Mouse (Mus musculus) left cerebral cortex, postnatal 10 days (tissue): ENCODE measurements around the gene Trmt112. TPM values are rescaled to one million over a fixed set of nuclear protein-coding genes. Genes with fewer than 3 reads are reported as not detected.
A peak's percentile ranks its signal among the peaks of the same experiment; 100 is the strongest.

Experiments used
- DNase-seq, 2 experiments: peaks; one replicate each; pipeline ENCODE4 v3.0.0; 2021 to 2022; ENCODE audit warnings: low spot score in 2 of 2, mixed read lengths in 1 of 2; ENCODE audit errors: extremely low spot score in 1 of 2
- intact Hi-C: fragments of 180-260 bp; cut with DNase I; formaldehyde crosslinking; loops from one replicate; pipeline ENCODE4 v1.15.1; 2025
- total RNA-seq, 2 experiments: library from RNA; stranded (reverse); gene quantifications; 2 replicates each; pipeline ENCODE4 v1.2.3; 2021

Trmt112 gene
- total RNA-seq, 2 experiments from 2014 or later = 42.5 to 49.6 TPM

GRCm38 (mm10) chr19:6940396-6941351, 31.2 kb downstream of the Trmt112 start:
- intact Hi-C loops = loop anchor here (5.0 kb wide), 1 partner anchor 37 kb away; the partner anchor contains the start of gene Plcb3
- DNase-seq = no peak

GRCm38 (mm10) chr19:6941372-6942248, 32.1 kb downstream of the Trmt112 start, which contains the start of gene Bad:
Bad (plus strand) TSS chr19:6941861.
- intact Hi-C loops = loop anchor here (5.0 kb wide), 1 partner anchor 36 kb away; the partner anchor contains the start of gene Plcb3
- peak; percentile 88 to 95 for DNase-seq

GRCm38 (mm10) chr19:6942249-6942691, 32.8 kb downstream of the Trmt112 start, which contains the start of gene Gpr137:
Gpr137 (minus strand) TSS chr19:6942480.
- intact Hi-C loops = loop anchor here (5.0 kb wide), 1 partner anchor 35 kb away; the partner anchor contains the start of gene Plcb3
- peak; percentile 92 to 97 for DNase-seq

- DNase-seq = no peak
- intact Hi-C loops = loop anchor here (5.0 kb wide), 1 partner anchor 35 kb away; the partner anchor contains the start of gene Plcb3
These were observed 33.3 kb downstream of the Trmt112 start for GRCm38 (mm10) chr19:6942764-6943163.

- intact Hi-C loops = loop anchor here (5.0 kb wide), 1 partner anchor 34 kb away; the partner anchor contains the start of gene Plcb3
- peak in 1 of 2 experiments; percentile 17 for DNase-seq
These were observed 34.2 kb downstream of the Trmt112 start for GRCm38 (mm10) chr19:6943709-6944108.

DNA sequence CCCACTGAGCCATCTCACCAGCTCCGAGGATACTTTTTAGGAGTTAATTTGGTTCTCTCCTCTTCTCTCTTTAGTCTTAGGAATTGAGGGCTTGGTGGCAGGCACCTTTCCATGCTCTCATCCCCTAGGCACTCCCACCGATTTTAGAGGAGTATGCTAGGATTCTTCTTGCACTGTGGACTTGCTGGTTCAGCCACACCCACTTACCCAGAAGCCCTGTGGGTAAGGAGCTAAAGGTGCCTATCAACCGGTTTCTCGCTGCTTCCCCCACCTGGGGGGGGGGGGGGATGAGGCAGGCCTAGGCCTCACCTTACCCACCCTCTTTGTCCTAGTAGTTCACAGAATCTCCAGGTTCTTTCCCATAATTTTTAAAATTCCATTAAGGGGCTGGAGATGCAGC, 38.2 kb downstream of the Trmt112 start:
- intact Hi-C loops = no loop called here

GRCm38 (mm10) chr19:6948186-6948585, 38.7 kb downstream of the Trmt112 start:
- intact Hi-C loops = no loop called here
- no peak for DNase-seq

More for the DNA sequence above, 38.2 kb downstream of the Trmt112 start:
- no peak for DNase-seq

GRCm38 (mm10) chr19:6949532-6949931, 40.0 kb downstream of the Trmt112 start:
- intact Hi-C loops = no loop called here
- DNase-seq = peak in 1 of 2 experiments; percentile 14

DNA sequence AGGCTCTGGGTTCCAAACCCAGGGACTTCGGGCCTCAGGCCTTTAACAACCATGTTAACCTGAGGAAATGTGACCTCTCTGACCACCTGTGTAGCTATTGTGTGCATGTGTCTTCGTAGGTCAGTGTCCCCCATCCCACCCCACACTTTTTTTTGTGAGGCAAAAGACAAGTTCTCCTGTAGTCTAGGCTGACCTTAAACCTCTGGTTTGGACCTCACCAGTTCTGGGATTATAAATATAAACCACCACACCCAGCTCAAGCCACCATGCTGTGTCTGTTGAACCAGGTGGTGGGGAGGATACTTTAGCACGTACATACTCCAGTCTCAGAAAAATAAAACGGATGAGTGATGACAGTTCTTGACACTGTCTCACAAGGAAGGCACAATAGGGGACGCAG, 40.5 kb downstream of the Trmt112 start:
- no peak for DNase-seq
- intact Hi-C loops = no loop called here

GRCm38 (mm10) chr19:6950613-6951153, 41.2 kb downstream of the Trmt112 start:
- DNase-seq = peak; percentile 46 to 68
- intact Hi-C loops = no loop called here

DNA sequence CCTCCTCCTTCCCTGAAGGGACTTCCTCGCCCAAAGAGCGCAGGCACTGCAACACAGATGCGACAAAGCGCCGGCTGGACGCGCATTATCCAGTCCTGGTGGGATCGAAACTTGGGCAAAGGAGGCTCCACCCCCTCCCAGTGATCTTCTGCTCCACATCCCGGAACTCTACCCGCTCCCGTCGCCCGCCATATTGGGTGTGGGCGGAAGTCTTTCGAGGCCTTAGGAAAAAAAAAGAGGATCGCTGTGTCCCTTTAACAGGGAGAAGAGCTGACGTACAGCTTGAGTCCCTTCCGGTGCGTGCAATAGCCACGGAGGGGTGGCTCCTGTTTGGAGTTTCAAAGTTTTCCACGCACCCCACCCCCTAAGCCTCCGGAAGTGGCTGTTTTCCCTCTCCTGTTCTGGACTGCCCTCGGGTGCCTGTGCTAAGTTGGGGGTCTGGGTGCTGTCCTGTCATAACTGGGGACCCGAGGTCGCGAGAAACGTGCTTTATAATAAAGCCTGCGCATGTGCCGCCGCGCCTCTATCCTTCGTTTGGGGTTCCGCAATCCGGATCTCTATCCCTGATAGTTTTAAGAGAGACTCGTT, 42.0 kb downstream of the Trmt112 start:
- intact Hi-C loops = no loop called here
- peak; percentile 93 to 95 for DNase-seq

DNA sequence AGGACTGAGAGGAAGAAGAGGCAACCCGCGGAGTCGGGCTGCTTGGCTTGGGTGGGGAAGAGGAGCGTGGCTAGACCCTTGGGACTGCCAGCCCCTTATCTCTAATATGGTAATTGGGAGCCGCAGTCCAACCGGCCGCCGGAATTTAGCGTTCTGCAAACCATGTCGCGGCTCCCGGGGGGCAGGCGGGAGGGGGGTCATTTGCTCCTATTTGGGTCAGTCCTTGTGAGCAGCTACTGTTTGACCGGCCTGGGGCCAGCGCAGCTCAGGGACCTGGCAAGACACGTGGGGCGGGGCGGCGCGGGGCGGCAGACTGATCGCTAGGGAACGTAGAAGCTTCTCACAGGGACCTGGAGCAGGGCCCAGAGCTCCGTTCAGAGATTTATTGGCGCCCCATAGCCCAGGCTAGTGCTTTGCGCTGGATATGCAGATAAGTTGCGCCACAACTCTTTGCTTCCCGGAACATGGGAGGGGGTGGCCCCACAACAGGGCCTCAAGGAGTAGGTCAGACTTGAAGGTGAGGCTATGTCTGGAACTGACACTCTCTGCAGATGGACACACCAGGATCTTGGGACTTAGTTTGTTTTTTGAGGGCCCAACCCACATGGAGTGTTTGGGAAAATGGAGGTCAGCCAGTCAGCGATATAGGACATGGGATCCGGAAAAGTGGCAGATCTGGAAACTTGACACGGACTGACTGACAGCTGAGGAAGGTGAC, 42.7 kb downstream of the Trmt112 start:
- peak; percentile 71 to 88 for DNase-seq
- intact Hi-C loops = no loop called here

GRCm38 (mm10) chr19:6952712-6953037, 43.2 kb downstream of the Trmt112 start:
- intact Hi-C loops = no loop called here

GRCm38 (mm10) chr19:6954046-6954445, 44.5 kb downstream of the Trmt112 start:
- intact Hi-C loops = no loop called here
- DNase-seq = peak in 1 of 2 experiments; percentile 68

More at GRCm38 (mm10) chr19:6952712-6953037, 43.2 kb downstream of the Trmt112 start:
- DNase-seq = peak in 1 of 2 experiments; percentile 72

GRCm38 (mm10) chr19:6955424-6955823, 45.9 kb downstream of the Trmt112 start:
- intact Hi-C loops = no loop called here
- DNase-seq = no peak

DNA sequence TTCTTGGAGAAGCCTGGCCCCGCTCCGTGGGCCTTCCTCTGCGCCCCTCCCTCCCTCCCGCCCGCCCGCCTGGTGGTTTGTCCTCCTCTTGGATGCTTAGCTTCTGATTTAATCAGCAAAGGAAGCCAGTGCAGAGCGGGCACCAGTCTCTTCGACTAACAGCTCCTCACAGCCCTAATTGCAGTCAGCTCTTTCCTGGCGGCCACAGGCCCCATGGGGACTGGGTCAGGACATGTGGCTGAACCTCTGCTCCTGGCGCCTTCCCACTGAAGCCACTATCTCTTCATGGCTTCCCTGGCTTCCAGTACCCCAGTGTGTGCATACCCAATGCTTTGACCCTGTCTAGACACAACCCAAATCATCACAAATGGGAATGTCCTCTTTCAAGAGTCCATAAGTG, 47.0 kb downstream of the Trmt112 start:
- DNase-seq = no peak
- intact Hi-C loops = no loop called here
